Mouse (Mus musculus): ENCODE measurements at regions not wholly inside any gene's neighbourhood (a gene's known extent, or its start where the extent isn't known, plus 50 kb on each side); places are given as distances from the start of the nearest gene placed in this dataset.

DNA sequence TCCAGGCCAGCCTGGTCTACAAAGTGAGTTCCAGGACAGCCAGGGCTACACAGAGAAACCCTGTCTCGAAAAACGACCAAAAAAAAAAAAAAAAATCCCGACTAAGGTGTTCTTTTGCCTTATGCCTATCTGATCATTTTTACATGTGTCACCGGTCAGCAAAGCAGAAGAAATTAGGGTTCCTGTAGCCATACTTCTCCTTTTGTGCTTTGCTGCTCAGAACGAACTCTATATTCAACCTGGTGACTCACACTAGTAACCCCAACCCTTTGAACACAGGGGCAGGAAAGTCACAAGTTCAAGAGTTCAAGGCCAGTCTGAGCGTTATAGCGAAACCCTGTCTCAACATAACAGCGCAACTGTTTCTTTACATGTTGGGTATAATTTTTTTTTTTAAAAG, 108.7 kb upstream of the Tbc1d5 start:
- TF ChIP-seq USF1 (IDR thresholded peaks at IDR 0.05; ENCODE audit: low read depth) (no peak), MYOG (IDR thresholded peaks at IDR 0.05; ENCODE audit: control insufficient read depth in 1 of 3, insufficient read depth in 1 of 3, insufficient read length in 2 of 3, low read depth in 2 of 3) (no peak), REST (IDR thresholded peaks at IDR 0.05; ENCODE audit: insufficient read depth, insufficient read length) (no peak), POLR2AphosphoS2 (IDR thresholded peaks at IDR 0.05; ENCODE audit: insufficient read length, low read depth) (no peak)
